Mouse (Mus musculus) embryo, embryonic 11 days (tissue): Measurements from ENCODE around the gene Umad1.

Experiments used
- DNase-seq: peaks from one replicate; pipeline ENCODE4 v3.0.0-alpha.2; 2015

The Umad1 gene

GRCm38 (mm10) chr6:8420187-8420503, 161.1 kb downstream of the Umad1 start:
- DNase-seq: no peak

- no peak for DNase-seq
Measured at GRCm38 (mm10) chr6:8421421-8421820, 162.3 kb downstream of the Umad1 start.

- no peak for DNase-seq
Measured at GRCm38 (mm10) chr6:8421959-8422581, 163.0 kb downstream of the Umad1 start.

- DNase-seq: no peak
Measured at GRCm38 (mm10) chr6:8423142-8423541, 164.1 kb downstream of the Umad1 start.

- no peak for DNase-seq
Measured at GRCm38 (mm10) chr6:8427692-8428091, 168.6 kb downstream of the Umad1 start.

GRCm38 (mm10) chr6:8430610-8431234, 171.6 kb downstream of the Umad1 start:
- no peak for DNase-seq

GRCm38 (mm10) chr6:8433179-8433578, 174.1 kb downstream of the Umad1 start:
- DNase-seq: no peak

GRCm38 (mm10) chr6:8437937-8438336, 178.8 kb downstream of the Umad1 start:
- no peak for DNase-seq

GRCm38 (mm10) chr6:8441814-8442213, 182.7 kb downstream of the Umad1 start:
- no peak for DNase-seq

GRCm38 (mm10) chr6:8446786-8447185, 187.7 kb downstream of the Umad1 start:
- peak; percentile 62 for DNase-seq

GRCm38 (mm10) chr6:8455599-8455998, 196.5 kb downstream of the Umad1 start:
- DNase-seq: no peak

- no peak for DNase-seq
Measured at GRCm38 (mm10) chr6:8458596-8458995, 199.5 kb downstream of the Umad1 start.

- DNase-seq: no peak
Measured at GRCm38 (mm10) chr6:8462447-8462846, 203.4 kb downstream of the Umad1 start.

- no peak for DNase-seq
Measured at GRCm38 (mm10) chr6:8465388-8465787, 206.3 kb downstream of the Umad1 start.

GRCm38 (mm10) chr6:8465985-8466384, 206.9 kb downstream of the Umad1 start:
- no peak for DNase-seq

GRCm38 (mm10) chr6:8467667-8468337, 208.7 kb downstream of the Umad1 start:
- no peak for DNase-seq

GRCm38 (mm10) chr6:8469918-8470317, 210.8 kb downstream of the Umad1 start:
- no peak for DNase-seq

- DNase-seq: no peak
Measured at GRCm38 (mm10) chr6:8472125-8472524, 213.0 kb downstream of the Umad1 start.

GRCm38 (mm10) chr6:8472915-8473314, 213.8 kb downstream of the Umad1 start:
- DNase-seq: no peak

- DNase-seq: no peak
Measured at GRCm38 (mm10) chr6:8473498-8473897, 214.4 kb downstream of the Umad1 start.

GRCm38 (mm10) chr6:8474316-8474715, 215.2 kb downstream of the Umad1 start:
- DNase-seq: no peak

GRCm38 (mm10) chr6:8474820-8475219, 215.7 kb downstream of the Umad1 start:
- no peak for DNase-seq

- DNase-seq: peak; percentile 26
Measured at GRCm38 (mm10) chr6:8479176-8479575, 220.1 kb downstream of the Umad1 start.
